Mouse (Mus musculus) cerebellum, adult 2 months (tissue): ENCODE data around the gene Dock10.

Source experiments
- CTCF ChIP-seq: fragments of 200-500 bp; IDR thresholded peaks from 2 replicates; pipeline ENCODE4 v1.5.1; 2011; ENCODE audit warnings: low read depth, mild to moderate bottlenecking, control low read depth, low read length, moderate library complexity, borderline replicate concordance; ENCODE audit not compliant: insufficient read depth
- POLR2A ChIP-seq: fragments of 200-500 bp; IDR thresholded peaks from 2 replicates; pipeline ENCODE4 v1.6.1; 2011; ENCODE audit warnings: low read length, control low read depth, borderline replicate concordance; ENCODE audit not compliant: insufficient read depth

GRCm38 (mm10) chr1:80785066-80785779 is 26.9 kb upstream of the Dock10 start:
- TF ChIP-seq POLR2A (no peak), CTCF (no peak)
